Mouse (Mus musculus) heart, postnatal 36 days (tissue): Measurements from ENCODE around the gene Catsperg2. TPM values are rescaled to one million over a fixed set of nuclear protein-coding genes. Genes with fewer than 3 reads are reported as not detected.
A peak's percentile ranks its signal among the peaks of the same experiment; 100 is the strongest.
"Not testable (repeated sequence)": the region's sequence is repeated elsewhere in the genome, so short reads cannot be mapped to it uniquely, and the experiment has no call there.

Experiments
- DNase-seq, 2 experiments: peaks; one replicate each; pipeline ENCODE4 v3.0.0; 2021 to 2022
- intact Hi-C: fragments of 180-260 bp; cut with DNase I; formaldehyde crosslinking; loops from one replicate; pipeline ENCODE4 v1.15.1; 2025
- microRNA-seq, 2 experiments: library from miRNA; unstranded; fragments of <30 nt; microRNA quantifications; one replicate each; pipeline ENCODE4 v1.2.0; 2021; ENCODE audit warnings: borderline number of aligned reads in 2 of 2
- total RNA-seq, 2 experiments: library from RNA; stranded (reverse); gene quantifications; 2 replicates each; pipeline ENCODE4 v1.2.3; 2021

The Catsperg2 gene
- total RNA-seq: not detected

GRCm38 (mm10) chr7:29726860-29727259, at the start of gene Catsperg2:
Catsperg2 (minus strand) TSS chr7:29727032.
- DNase-seq, intact Hi-C loops: not testable (repeated sequence)

- no peak for DNase-seq
- intact Hi-C loops: no loop called here
Measured at GRCm38 (mm10) chr7:29776568-29776967, 49.7 kb upstream of the Catsperg2 start.

DNA sequence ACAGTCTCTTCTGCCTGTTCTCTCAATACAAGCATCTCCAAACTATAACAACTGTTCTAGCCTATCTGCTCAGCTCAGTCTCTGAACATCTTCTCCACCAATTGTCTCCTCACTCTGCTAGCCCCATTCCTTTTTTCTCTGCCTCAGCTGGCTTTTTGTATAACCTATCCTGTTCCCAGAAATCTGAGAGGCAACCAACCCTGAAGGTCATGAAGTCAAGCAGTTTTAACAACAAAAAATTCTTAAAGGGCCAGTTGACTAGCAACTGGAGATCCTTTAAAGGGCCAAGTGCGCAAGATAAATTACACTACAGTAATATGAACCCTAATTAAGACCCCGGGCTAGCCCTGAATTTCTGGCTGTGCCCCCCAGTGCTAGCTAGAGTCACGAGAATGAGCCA, 47.5 kb upstream of the Catsperg2 start:
- intact Hi-C loops: no loop called here
- no peak for DNase-seq

GRCm38 (mm10) chr7:29773503-29773902, 46.7 kb upstream of the Catsperg2 start:
- intact Hi-C loops: no loop called here
- no peak for DNase-seq

- intact Hi-C loops: loop anchor here (1.0 to 5.0 kb wide), 4 partner anchors 14 to 134 kb away; partner anchors contain the start of genes Zfp30 and Zfp940
- DNase-seq: no peak
Measured at GRCm38 (mm10) chr7:29768980-29769379, 42.1 kb upstream of the Catsperg2 start.

- intact Hi-C loops: loop anchor here (1.0 to 5.0 kb wide), 4 partner anchors 15 to 135 kb away; partner anchors contain the start of genes Zfp30 and Zfp940
- DNase-seq: peak; percentile 83 to 88
Measured at GRCm38 (mm10) chr7:29768090-29768900, 41.5 kb upstream of the Catsperg2 start, which contains the start of gene Zfp84. Zfp84 (plus strand) TSS chr7:29768552.

- intact Hi-C loops: loop anchor here (5.0 kb wide), 1 partner anchor 85 kb away; the partner anchor contains the start of gene Zfp940
- DNase-seq: peak; percentile 82 to 84
Measured at GRCm38 (mm10) chr7:29767058-29767686, 40.3 kb upstream of the Catsperg2 start.

DNA sequence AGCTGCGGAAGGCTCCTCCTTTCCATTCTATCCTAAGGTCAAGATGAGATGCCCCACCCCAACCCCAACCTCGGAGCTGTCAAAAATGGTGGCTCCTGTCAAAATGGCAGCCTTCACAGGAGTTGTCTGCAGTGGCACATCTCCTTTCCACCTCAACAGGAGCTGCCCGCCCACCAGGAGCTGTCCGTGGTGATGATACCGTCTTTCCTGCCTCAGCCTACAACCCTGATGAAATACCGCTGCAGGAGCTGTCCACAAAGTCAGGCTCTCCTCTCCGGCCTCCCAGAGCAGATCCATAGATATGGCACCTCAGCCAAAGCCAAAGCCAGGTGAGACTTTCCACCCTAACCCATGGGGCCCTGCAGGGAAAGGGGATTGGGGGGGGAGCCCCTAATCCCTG, 37.9 kb upstream of the Catsperg2 start:
- intact Hi-C loops: loop anchor here (5.0 kb wide), 1 partner anchor 88 kb away; the partner anchor contains the start of gene Zfp940

DNA sequence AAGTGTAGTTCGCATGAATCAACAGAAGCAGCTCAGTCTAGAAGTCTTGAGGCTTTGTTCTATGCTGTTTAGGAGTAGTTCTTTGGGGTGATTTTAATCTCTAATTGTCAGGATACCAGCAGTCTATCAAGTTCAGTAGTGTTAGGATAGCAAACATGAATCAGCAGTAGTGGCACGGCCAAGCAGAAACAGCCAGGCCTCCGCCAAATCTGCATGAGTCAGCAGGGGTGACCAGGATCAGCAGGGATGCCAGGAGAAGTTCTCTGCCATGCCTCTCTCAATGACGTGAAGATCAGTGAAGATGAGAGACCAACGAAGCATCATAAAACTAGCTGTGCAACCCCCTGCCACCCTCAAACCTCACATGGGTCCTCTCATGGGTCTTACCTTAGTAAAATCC, 33.6 kb upstream of the Catsperg2 start:
- DNase-seq: no peak
- intact Hi-C loops: no loop called here

More for the DNA sequence above, 37.9 kb upstream of the Catsperg2 start:
- no peak for DNase-seq

DNA sequence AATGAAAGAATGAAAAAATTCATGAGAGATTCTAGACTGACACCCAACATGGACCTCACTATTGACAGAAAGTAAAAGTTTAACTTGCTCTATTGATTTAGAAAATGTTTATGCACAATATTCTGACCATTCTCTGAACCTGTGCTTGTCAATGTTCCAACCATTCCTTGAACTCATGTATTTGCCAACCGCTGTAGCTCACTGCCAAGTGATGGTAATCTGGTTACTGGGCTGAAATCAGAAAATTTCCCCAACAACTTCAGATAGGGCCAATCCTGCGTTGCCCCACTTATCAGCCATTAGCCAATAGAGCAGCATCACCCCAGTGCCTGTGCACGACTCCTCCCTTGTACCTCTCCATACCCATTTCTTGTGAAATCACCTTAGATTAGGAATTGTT, 15.4 kb upstream of the Catsperg2 start:
- intact Hi-C loops: no loop called here

DNA sequence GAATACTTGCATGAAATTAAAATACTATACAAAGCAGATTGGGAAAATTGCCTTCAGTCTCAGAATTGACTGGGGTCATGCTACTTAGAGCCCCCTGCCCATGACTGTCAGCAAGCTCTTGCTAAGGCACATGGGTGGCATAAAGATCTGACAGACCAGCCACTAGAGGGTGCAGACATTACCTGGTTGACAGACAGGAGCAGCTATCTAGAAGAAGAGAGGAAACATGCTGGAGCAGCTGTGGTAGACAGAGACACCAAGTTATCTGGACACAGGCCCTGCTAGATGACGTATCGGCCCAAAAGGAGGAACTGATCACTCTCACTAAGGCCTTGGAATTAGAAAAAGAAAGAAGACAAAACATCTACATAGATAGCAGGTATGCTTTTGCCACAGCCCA, 1.2 kb upstream of the Catsperg2 start:
- DNase-seq: no peak
- intact Hi-C loops: no loop called here

More for the DNA sequence above, 15.4 kb upstream of the Catsperg2 start:
- DNase-seq: no peak

DNA sequence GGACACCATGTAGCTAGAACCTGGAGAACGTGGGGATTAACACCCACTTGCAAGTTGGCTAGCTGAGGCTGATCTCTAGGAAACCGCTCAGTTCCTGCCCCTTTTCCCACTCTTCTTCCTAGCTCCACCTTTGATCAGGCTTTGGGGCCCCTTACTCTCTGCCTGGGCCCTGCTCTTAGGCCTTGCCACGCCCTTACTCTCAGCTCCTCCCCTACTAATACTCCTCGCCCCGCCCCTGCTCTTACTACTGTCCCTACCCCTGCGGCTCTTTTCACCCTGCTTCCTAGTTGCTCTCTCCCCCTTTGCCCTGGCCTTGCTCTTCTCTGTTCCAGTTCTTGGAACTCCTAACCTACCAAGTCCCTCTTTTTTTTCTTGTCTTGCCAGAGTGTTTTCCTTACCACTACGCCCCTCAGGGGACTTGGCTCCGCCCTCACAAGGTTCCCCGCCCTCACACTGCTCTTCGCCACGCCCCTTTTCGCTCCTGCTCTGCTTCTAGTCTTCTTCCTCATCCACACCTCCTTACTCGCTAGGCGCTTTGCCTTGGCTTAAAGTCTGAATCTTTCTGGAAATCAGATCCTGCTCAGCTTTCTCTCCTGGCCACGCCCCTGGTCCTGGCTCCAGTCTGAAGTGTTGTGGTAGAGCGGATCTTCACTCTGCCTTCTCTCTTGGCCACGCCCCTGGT, 1.2 kb downstream of the Catsperg2 start:
- DNase-seq, intact Hi-C loops: not testable (repeated sequence)

GRCm38 (mm10) chr7:29708891-29709290, 17.9 kb downstream of the Catsperg2 start:
- intact Hi-C loops, DNase-seq: not testable (repeated sequence)

GRCm38 (mm10) chr7:29695231-29695630, 31.6 kb downstream of the Catsperg2 start:
- DNase-seq, intact Hi-C loops: not testable (repeated sequence)

- intact Hi-C loops: no loop called here
- DNase-seq: no peak
Measured at GRCm38 (mm10) chr7:29681868-29682267, 45.0 kb downstream of the Catsperg2 start.

Small RNA genes within 50 kb of the gene (microRNA-seq; reads per million reads assigned to microRNA genes)
- gene Mir1964: 2.7 to 3.6 reads per million in 2 experiments

Other genes starting within 250 kb of the Catsperg2 start
- gene Sipa1l3, start 208.4 kb downstream of the Catsperg2 start, total RNA-seq: 1 to 10 TPM; 8.4 to 9.7 TPM
- gene Zfp84, start 41.5 kb upstream of the Catsperg2 start, total RNA-seq: 10 to 100 TPM in 1 of 2 experiments, 1 to 10 TPM in 1; 9.8 to 11.4 TPM
- 1 to 10 TPM; 5.2 to 5.7 TPM for gene Zfp30, start 57.0 kb upstream of the Catsperg2 start, total RNA-seq
- gene Zfp790, start 89.1 kb upstream of the Catsperg2 start, total RNA-seq: 10 to 100 TPM; 10.9 to 11.9 TPM
- under 1 TPM; 0.39 to 0.49 TPM for gene Zfp940, start 126.6 kb upstream of the Catsperg2 start, total RNA-seq
- 1 to 10 TPM; 2.9 TPM for gene Zfp420, start 132.9 kb upstream of the Catsperg2 start, total RNA-seq
- 1 to 10 TPM; 7.9 to 8.9 TPM for gene Zfp27, start 179.5 kb upstream of the Catsperg2 start, total RNA-seq
- 1 to 10 TPM; 6.1 to 9.9 TPM for gene Zfp383, start 181.2 kb upstream of the Catsperg2 start, total RNA-seq
- 1 to 10 TPM; 5.9 TPM for gene Zfp74, start 227.1 kb upstream of the Catsperg2 start, total RNA-seq